Mouse (Mus musculus) MEL (cell line): Measurements from ENCODE around the gene Gpr165.

Source experiments
- CHD2 ChIP-seq: IDR thresholded peaks from 2 replicates; pipeline ENCODE4 v1.6.1; 2011; ENCODE audit warnings: low read length, improper control_type of control experiment
- CTCF ChIP-seq, 3 experiments: IDR thresholded peaks in 2 of 3; conservative IDR thresholded peaks in 1 of 3; 2 replicates each; pipeline ENCODE4 v1.5.1; 2011 to 2012; ENCODE audit warnings: low read length in 3 of 3, low read depth in 2 of 3, mild to moderate bottlenecking in 2 of 3, improper control_type of control experiment in 1 of 3, inconsistent platforms in 1 of 3, mixed read lengths in 1 of 3, moderate library complexity in 1 of 3; ENCODE audit not compliant: control insufficient read depth in 1 of 3, insufficient read depth in 1 of 3, poor library complexity in 1 of 3, severe bottlenecking in 1 of 3
- ETS1 ChIP-seq: IDR thresholded peaks from 2 replicates; pipeline ENCODE4 v1.6.1; 2012; ENCODE audit warnings: low read depth, mild to moderate bottlenecking, inconsistent platforms, low read length, improper control_type of control experiment, moderate library complexity
- HCFC1 ChIP-seq: IDR thresholded peaks from 2 replicates; pipeline ENCODE4 v1.6.1; 2012; ENCODE audit warnings: low read depth, mild to moderate bottlenecking, inconsistent platforms, low read length, improper control_type of control experiment, moderate library complexity
- MAX ChIP-seq: IDR thresholded peaks from 2 replicates; pipeline ENCODE4 v1.6.1; 2011; ENCODE audit warnings: low read length, improper control_type of control experiment
- MAZ ChIP-seq: IDR thresholded peaks from 2 replicates; pipeline ENCODE4 v1.6.1; 2012; ENCODE audit warnings: low read depth, mild to moderate bottlenecking, inconsistent platforms, low read length, improper control_type of control experiment
- MEF2A ChIP-seq: IDR thresholded peaks from 2 replicates; pipeline ENCODE4 v1.6.1; 2014; ENCODE audit warnings: low read depth, mild to moderate bottlenecking, inconsistent platforms, low read length, improper control_type of control experiment; ENCODE audit not compliant: poor library complexity, insufficient replicate concordance, severe bottlenecking; ENCODE audit errors: extremely low read depth
- NRF1 ChIP-seq: IDR thresholded peaks from 2 replicates; pipeline ENCODE4 v1.6.1; 2014; ENCODE audit warnings: low read depth, mild to moderate bottlenecking, inconsistent platforms, low read length, improper control_type of control experiment, moderate library complexity; ENCODE audit not compliant: poor library complexity, insufficient read depth, severe bottlenecking
- POLR2A ChIP-seq, 2 experiments: IDR thresholded peaks; 2 replicates each; pipeline ENCODE4 v1.6.1; 2011 to 2012; ENCODE audit warnings: low read length in 2 of 2, mild to moderate bottlenecking in 2 of 2, control low read depth in 1 of 2, improper control_type of control experiment in 1 of 2, low read depth in 1 of 2, moderate library complexity in 1 of 2; ENCODE audit not compliant: control insufficient read depth in 1 of 2, insufficient read depth in 1 of 2, poor library complexity in 1 of 2
- SMC3 ChIP-seq: IDR thresholded peaks from 2 replicates; pipeline ENCODE4 v1.6.1; 2011; ENCODE audit warnings: low read depth, low read length, improper control_type of control experiment
- USF2 ChIP-seq, 2 experiments: IDR thresholded peaks; 2 replicates each; pipeline ENCODE4 v1.6.1; 2011 to 2012; ENCODE audit warnings: improper control_type of control experiment in 2 of 2, low read length in 2 of 2, borderline replicate concordance in 1 of 2, inconsistent platforms in 1 of 2, low read depth in 1 of 2, mild to moderate bottlenecking in 1 of 2; ENCODE audit not compliant: insufficient read depth in 1 of 2
- ZC3H11A ChIP-seq: IDR thresholded peaks from 2 replicates; pipeline ENCODE4 v1.6.1; 2012; ENCODE audit warnings: low read depth, mild to moderate bottlenecking, inconsistent platforms, low read length, improper control_type of control experiment

GRCm38 (mm10) chrX:96674871-96675270 lies 38.4 kb upstream of the Gpr165 start:
- TF ChIP-seq CTCF (IDR thresholded peaks at IDR 0.05 in 2 of 3, conservative IDR thresholded peaks at IDR 0.05 in 1 of 3; ENCODE audit: control insufficient read depth in 1 of 3, insufficient read depth in 1 of 3, low read depth in 2 of 3, low read length in 3 of 3, poor library complexity in 1 of 3, severe bottlenecking in 1 of 3) (no peak), POLR2A (IDR thresholded peaks at IDR 0.05; ENCODE audit: control insufficient read depth in 1 of 2, insufficient read depth in 1 of 2, low read depth in 1 of 2, low read length in 2 of 2, poor library complexity in 1 of 2) (no peak), MEF2A (no peak), MAZ (no peak), ZC3H11A (no peak), ETS1 (no peak), USF2 (IDR thresholded peaks at IDR 0.05; ENCODE audit: borderline replicate concordance in 1 of 2, insufficient read depth in 1 of 2, low read depth in 1 of 2, low read length in 2 of 2) (no peak), CHD2 (no peak), SMC3 (no peak), NRF1 (no peak), HCFC1 (no peak), MAX (no peak)
